Mouse (Mus musculus) left cerebral cortex, adult 9 months (tissue): ENCODE results near the gene Olfr1020.

ENCODE experiments used
- DNase-seq, 2 experiments: peaks; one replicate each; pipeline ENCODE4 v3.0.0; 2022; ENCODE audit warnings: low spot score in 2 of 2

Olfr1020 gene

DNA sequence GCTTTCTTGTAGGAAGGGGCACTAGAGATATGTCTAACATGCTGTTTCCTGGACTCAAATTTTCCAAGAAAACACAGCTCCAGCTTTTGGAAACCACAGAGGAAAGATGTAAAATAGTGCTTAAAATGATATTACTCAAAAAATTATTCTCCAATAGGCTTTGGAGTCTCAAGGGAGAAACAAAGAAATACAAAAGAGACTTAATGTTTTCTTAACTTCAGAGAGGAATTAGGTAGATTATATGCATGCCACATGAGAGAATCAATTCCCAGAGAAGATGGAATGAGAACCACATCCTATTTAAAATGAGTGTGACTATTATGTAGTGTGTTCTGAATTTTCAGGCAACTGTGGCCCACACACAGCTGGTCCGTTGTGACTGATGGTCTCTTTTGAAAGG, at the start of gene Olfr1020:
TSS of gene Olfr1020 (plus strand) at position 301 of the 400 bp plus-strand sequence.
- no peak for DNase-seq

DNA sequence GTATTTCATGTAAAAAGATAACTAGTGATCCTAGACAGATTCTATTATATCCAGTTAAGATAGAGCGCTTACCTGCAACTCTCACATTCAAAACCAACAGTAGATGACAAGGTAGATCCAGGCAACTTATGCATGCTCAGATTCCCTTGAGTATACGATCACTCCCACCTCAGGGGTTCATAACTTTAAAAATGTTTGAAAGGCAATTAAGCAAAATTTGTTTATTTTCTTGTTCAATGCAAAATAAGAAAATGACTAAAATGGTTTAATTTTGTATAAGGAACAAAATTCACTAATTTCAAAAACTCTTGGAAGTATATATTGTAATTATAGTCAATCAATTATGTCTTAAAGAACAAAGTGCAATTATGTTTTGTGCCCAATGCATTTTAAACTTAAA, 44.4 kb upstream of the Olfr1020 start, which contains the start of gene Olfr1016:
TSS of gene Olfr1016 (minus strand) at position 101 of the 400 bp plus-strand sequence.
- no peak for DNase-seq

DNA sequence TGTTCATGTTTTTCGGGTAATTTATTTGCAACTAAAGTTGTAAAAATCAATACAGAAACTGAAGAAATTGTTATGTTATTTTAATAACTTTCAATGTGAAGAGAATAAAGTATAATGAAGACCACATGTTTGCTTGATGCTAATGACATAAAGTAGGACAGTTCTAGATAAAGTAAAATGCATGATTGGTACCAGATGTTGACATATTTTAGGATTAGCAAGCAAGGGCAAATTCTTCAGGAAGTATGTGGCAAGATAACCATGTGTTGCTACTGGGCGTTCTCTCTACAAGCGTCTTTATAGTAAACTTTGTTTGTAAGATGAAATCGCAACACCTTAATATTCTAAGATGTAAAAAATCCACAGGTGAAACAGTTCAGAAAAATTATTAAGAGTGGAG, 42.3 kb upstream of the Olfr1020 start:
- no peak for DNase-seq

DNA sequence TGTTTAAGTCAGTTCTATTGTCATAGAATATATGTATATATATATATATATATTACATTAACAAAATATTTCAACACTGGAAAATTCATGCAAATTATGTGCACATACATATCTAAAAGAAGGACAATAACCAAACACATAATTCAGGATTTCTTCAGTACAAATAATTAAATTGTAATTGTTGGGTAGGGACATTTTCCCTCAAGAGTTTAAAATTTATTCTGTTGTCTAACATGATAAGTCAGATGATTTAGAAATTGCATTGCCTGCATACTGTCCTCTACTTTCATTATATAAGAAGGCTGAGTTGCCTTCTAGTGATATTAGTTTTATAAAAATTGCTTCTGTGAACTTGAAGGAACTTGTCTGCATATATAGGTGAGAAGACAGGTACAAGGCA, 28.7 kb upstream of the Olfr1020 start, which contains the start of gene Olfr1018:
TSS of gene Olfr1018 (plus strand) at position 301 of the 400 bp plus-strand sequence.
- DNase-seq, result no peak

DNA sequence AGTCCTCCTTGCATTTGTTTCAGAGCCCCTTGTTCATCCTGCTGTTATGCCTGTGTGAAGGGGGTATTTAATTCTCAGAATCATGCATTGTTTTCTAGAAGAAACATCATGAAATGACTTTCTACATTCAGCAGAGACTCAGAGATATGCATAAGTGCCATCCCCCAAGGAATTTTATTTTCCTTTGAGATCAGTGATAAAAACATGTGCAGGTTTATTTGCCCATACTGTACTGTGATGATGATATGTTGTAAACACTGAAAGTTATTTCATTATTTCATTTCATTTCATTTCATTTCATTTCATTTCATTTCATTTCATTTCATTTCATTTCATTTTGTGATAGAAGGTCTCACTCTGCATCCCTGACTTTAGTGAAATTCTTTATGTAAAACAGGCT, 1.4 kb upstream of the Olfr1020 start, which contains the start of gene Olfr1019:
TSS of gene Olfr1019 (minus strand) at position 101 of the 400 bp plus-strand sequence.
- no peak for DNase-seq

DNA sequence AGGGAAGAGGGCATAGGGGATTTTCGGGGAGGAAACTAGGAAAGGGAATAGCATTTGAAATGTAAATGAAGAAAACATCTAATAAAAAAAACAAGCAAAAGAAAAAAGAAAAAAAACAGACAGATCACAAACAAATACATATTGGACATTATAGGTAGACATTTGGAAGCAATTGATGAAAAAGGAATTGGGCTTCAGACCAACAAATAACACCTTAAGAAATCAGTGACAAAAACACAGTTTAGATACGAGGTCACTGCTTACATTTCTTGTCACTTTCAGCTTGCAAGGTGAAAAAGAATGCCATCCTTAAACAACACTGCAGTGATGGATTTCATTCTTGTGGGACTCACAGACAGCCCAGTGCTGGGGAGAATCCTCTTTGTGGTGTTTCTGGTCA, 21.5 kb downstream of the Olfr1020 start, which contains the start of gene Olfr1022:
TSS of gene Olfr1022 (plus strand) at position 301 of the 400 bp plus-strand sequence.
- DNase-seq, result no peak

DNA sequence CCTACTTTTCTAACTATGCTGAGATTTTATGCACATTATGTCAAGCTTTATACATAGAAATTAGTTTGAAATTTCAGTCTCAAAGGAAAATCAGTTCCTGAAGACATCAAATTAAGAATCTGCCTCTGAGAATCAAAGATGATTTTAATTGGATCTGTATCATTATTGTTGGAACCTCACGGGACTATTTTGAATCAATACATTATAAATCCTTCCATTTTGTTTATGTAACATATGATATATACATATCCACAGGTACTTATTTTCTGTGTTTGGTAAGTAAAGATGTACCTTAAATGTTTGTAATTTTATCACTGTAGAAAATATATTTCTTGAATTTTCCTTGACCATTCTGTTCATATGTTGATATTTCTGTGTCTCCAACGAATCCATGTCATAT, 38.5 kb downstream of the Olfr1020 start, which contains the start of gene Olfr1023:
TSS of gene Olfr1023 (plus strand) at position 301 of the 400 bp plus-strand sequence.
- no peak for DNase-seq
